Mouse (Mus musculus) intestine, embryonic 14.5 days (tissue): Measurements from ENCODE around the gene Gfra1. TPM values are rescaled to one million over a fixed set of nuclear protein-coding genes. Genes with fewer than 3 reads are reported as not detected.

Source experiments
- ATAC-seq: fragments of 200-750 bp; cut with Nextera tagmentation; replicated peaks from 2 replicates; pipeline ENCODE4 v1.8.0; 2017; ENCODE audit warnings: low read depth, moderate number of reproducible peaks, moderate TSS enrichment, moderate library complexity; ENCODE audit not compliant: low FRiP score, low TSS enrichment
- DNase-seq: peaks from one replicate; pipeline ENCODE4 v3.0.0-alpha.2; 2018; ENCODE audit warnings: low spot score
- H3K27ac ChIP-seq: fragments of 300-500 bp; sonication (generic); 2 replicates; pipeline ENCODE4 v1.5.1; 2014; ENCODE audit warnings: low read depth, mild to moderate bottlenecking, control low read depth
- H3K27me3 ChIP-seq: fragments of 300-500 bp; sonication (generic); replicated peaks from 2 replicates; pipeline ENCODE4 v1.6.1; 2014; ENCODE audit warnings: low read length, control low read depth; ENCODE audit not compliant: control insufficient read depth, insufficient read depth
- H3K36me3 ChIP-seq: fragments of 300-500 bp; sonication (generic); 2 replicates; pipeline ENCODE4 v1.6.1; 2014; ENCODE audit warnings: low read length, control low read depth; ENCODE audit not compliant: control insufficient read depth, insufficient read depth
- H3K4me1 ChIP-seq: fragments of 300-500 bp; sonication (generic); replicated peaks from 2 replicates; pipeline ENCODE4 v1.6.1; 2014; ENCODE audit warnings: low read length, control low read depth, mixed read lengths; ENCODE audit not compliant: control insufficient read depth, insufficient read depth
- H3K4me2 ChIP-seq: fragments of 300-500 bp; sonication (generic); 2 replicates; pipeline ENCODE4 v1.6.1; 2014; ENCODE audit warnings: low read length
- H3K4me3 ChIP-seq: fragments of 300-500 bp; sonication (generic); 2 replicates; pipeline ENCODE4 v1.5.1; 2014; ENCODE audit warnings: low read depth, low read length, control low read depth, mixed read lengths
- H3K9ac ChIP-seq: fragments of 300-500 bp; sonication (generic); 2 replicates; pipeline ENCODE4 v1.6.1; 2014; ENCODE audit warnings: mild to moderate bottlenecking, low read length
- H3K9me3 ChIP-seq: fragments of 300-500 bp; sonication (generic); 2 replicates; pipeline ENCODE4 v1.6.1; 2016; ENCODE audit warnings: low read length, control low read depth; ENCODE audit not compliant: control insufficient read depth
- WGBS: fragments of 180-500 bp; shearing (Covaris S2); extraction: QIAGEN DNeasy Blood & Tissue Kit; methylation state at CpG from one replicate; pipeline ENCODE4 v1.1.7; 2014; 5-methylcytosine and 5-hydroxymethylcytosine counted together
- polyA plus RNA-seq: library from polyadenylated mRNA; unstranded; fragments of >200 nt; fragmentation: Nextera tagmentation; extraction: Ambion mirVana; gene quantifications from 2 replicates; pipeline ENCODE4 v1.2.1, GENCODE M21; 2014

Gfra1 gene
- polyA plus RNA-seq, 1 experiment from 2014 or later, result 34.3 TPM

GRCm38 (mm10) chr19:58468331-58468730, 12.6 kb upstream of the Gfra1 start:
- no peak for DNase-seq
- WGBS, result 42% methylated on average over 2 of the region's 2 CpGs
- peaks cover 3% of the 10 kb centered on the region; the same call in 1 of the 2 replicates for H3K9me3 ChIP-seq
- no peak overlapping the region for H3K27ac ChIP-seq
- H3K27me3 ChIP-seq, result no peaks in the 10 kb centered on the region
- no peak overlapping the region for H3K4me3 ChIP-seq
- ATAC-seq, result no peak
- H3K4me1 ChIP-seq, result peaks cover 8% of the 10 kb centered on the region; the same call in 1 of the 2 replicates
- no peak overlapping the region for H3K4me2 ChIP-seq
- H3K9ac ChIP-seq, result no peak overlapping the region
- H3K36me3 ChIP-seq, result no peaks in the 10 kb centered on the region

- peaks cover 4% of the 10 kb centered on the region; the same call in 1 of the 2 replicates for H3K4me1 ChIP-seq
- H3K4me3 ChIP-seq, result no peak overlapping the region
- no peak overlapping the region for H3K27ac ChIP-seq
- H3K9ac ChIP-seq, result no peak overlapping the region
- peaks cover 3% of the 10 kb centered on the region; the same call in 1 of the 2 replicates for H3K9me3 ChIP-seq
- WGBS, result 70% methylated on average over 3 of the region's 3 CpGs
- ATAC-seq (no peak), DNase-seq (no peak)
- H3K4me2 ChIP-seq, result no peak overlapping the region
- H3K36me3 ChIP-seq, result no peaks in the 10 kb centered on the region
- no peaks in the 10 kb centered on the region for H3K27me3 ChIP-seq
These were observed 8.0 kb upstream of the Gfra1 start for GRCm38 (mm10) chr19:58463755-58464154.

- peaks cover 9% of the 10 kb centered on the region; the same call in 1 of the 2 replicates for H3K27me3 ChIP-seq
- H3K36me3 ChIP-seq, result no peaks in the 10 kb centered on the region
- H3K4me1 ChIP-seq, result peaks cover 12% of the 10 kb centered on the region
- H3K4me2 ChIP-seq, result no peak overlapping the region
- no peaks in the 10 kb centered on the region for H3K9me3 ChIP-seq
- ATAC-seq (no peak), DNase-seq (no peak)
- no peak overlapping the region for H3K9ac ChIP-seq
- no peak overlapping the region for H3K4me3 ChIP-seq
- WGBS, result 71% methylated on average over 13 of the region's 13 CpGs
- peak overlapping the region; percentile 65; the same call in 1 of the 2 replicates for H3K27ac ChIP-seq
These were observed 4.8 kb upstream of the Gfra1 start for GRCm38 (mm10) chr19:58460361-58461022.

GRCm38 (mm10) chr19:58456491-58457061, 867 bp upstream of the Gfra1 start:
- ATAC-seq (no peak), DNase-seq (no peak)
- no peaks in the 10 kb centered on the region for H3K36me3 ChIP-seq
- peaks cover 25% of the 10 kb centered on the region for H3K4me1 ChIP-seq
- 7% methylated on average over 16 of the region's 16 CpGs for WGBS
- H3K4me2 ChIP-seq, result peak overlapping the region; percentile 98
- no peak overlapping the region for H3K27ac ChIP-seq
- 0 out of 2 replicates have a peak overlapping the region, but pooled peaks have one; percentile 51 for H3K9ac ChIP-seq
- peaks cover 23% of the 10 kb centered on the region; the same call in 1 of the 2 replicates for H3K27me3 ChIP-seq
- H3K9me3 ChIP-seq, result no peaks in the 10 kb centered on the region
- peak overlapping the region; percentile 57 for H3K4me3 ChIP-seq

GRCm38 (mm10) chr19:58455061-58455495, 631 bp downstream of the Gfra1 start:
- under 1% methylated on average over 21 of the region's 21 CpGs for WGBS
- H3K9me3 ChIP-seq, result no peaks in the 10 kb centered on the region
- peak overlapping the region; percentile 65 for H3K27ac ChIP-seq
- peak; percentile 38 for ATAC-seq
- H3K36me3 ChIP-seq, result no peaks in the 10 kb centered on the region
- peaks cover 23% of the 10 kb centered on the region; the same call in 1 of the 2 replicates for H3K27me3 ChIP-seq
- H3K4me2 ChIP-seq, result peak overlapping the region; percentile 98
- peaks cover 37% of the 10 kb centered on the region for H3K4me1 ChIP-seq
- peak; percentile 81 for DNase-seq
- H3K4me3 ChIP-seq, result peak overlapping the region; percentile 57
- peak overlapping the region; percentile 51 for H3K9ac ChIP-seq

- under 1% methylated on average over 61 of the region's 61 CpGs for WGBS
- peak overlapping the region; percentile 57 for H3K4me3 ChIP-seq
- ATAC-seq (peak; percentile 51), DNase-seq (peak; percentile 84)
- H3K9me3 ChIP-seq, result no peaks in the 10 kb centered on the region
- peaks cover 23% of the 10 kb centered on the region; the same call in 1 of the 2 replicates for H3K27me3 ChIP-seq
- peak overlapping the region; percentile 51 for H3K9ac ChIP-seq
- H3K4me1 ChIP-seq, result peaks cover 37% of the 10 kb centered on the region
- peak overlapping the region; percentile 98 for H3K4me2 ChIP-seq
- H3K36me3 ChIP-seq, result no peaks in the 10 kb centered on the region
- H3K27ac ChIP-seq, result peak overlapping the region; percentile 65
These were observed 1.2 kb downstream of the Gfra1 start for GRCm38 (mm10) chr19:58454261-58455060.

GRCm38 (mm10) chr19:58453581-58453980, 2.1 kb downstream of the Gfra1 start:
- under 1% methylated on average over 22 of the region's 22 CpGs for WGBS
- H3K27ac ChIP-seq, result no peak overlapping the region; the same call in 1 of the 2 replicates
- DNase-seq (peak; percentile 71), ATAC-seq (peak; percentile 20; the same call in 1 of the 2 replicates)
- peak overlapping the region; percentile 98 for H3K4me2 ChIP-seq
- peaks cover 37% of the 10 kb centered on the region for H3K4me1 ChIP-seq
- no peaks in the 10 kb centered on the region for H3K36me3 ChIP-seq
- H3K9ac ChIP-seq, result peak overlapping the region; percentile 51
- H3K9me3 ChIP-seq, result no peaks in the 10 kb centered on the region
- H3K27me3 ChIP-seq, result peaks cover 23% of the 10 kb centered on the region; the same call in 1 of the 2 replicates
- peak overlapping the region; percentile 57 for H3K4me3 ChIP-seq

GRCm38 (mm10) chr19:58452941-58453551, 2.7 kb downstream of the Gfra1 start:
- WGBS, result 9% methylated on average over 20 of the region's 20 CpGs
- Histone ChIP-seq H3K4me2 (peak overlapping the region; percentile 98), H3K4me3 (peak overlapping the region; percentile 57), H3K9me3 (no peaks in the 10 kb centered on the region), H3K4me1 (peaks cover 37% of the 10 kb centered on the region), H3K36me3 (no peaks in the 10 kb centered on the region), H3K27ac (peak overlapping the region; percentile 27; the same call in 1 of the 2 replicates), H3K9ac (peak overlapping the region; percentile 51), H3K27me3 (peaks cover 23% of the 10 kb centered on the region; the same call in 1 of the 2 replicates)
- ATAC-seq, result no peak
- DNase-seq, result no peak
